11 mouse cellular contexts compared by ENCODE assay signal in the genomic region with DNA sequence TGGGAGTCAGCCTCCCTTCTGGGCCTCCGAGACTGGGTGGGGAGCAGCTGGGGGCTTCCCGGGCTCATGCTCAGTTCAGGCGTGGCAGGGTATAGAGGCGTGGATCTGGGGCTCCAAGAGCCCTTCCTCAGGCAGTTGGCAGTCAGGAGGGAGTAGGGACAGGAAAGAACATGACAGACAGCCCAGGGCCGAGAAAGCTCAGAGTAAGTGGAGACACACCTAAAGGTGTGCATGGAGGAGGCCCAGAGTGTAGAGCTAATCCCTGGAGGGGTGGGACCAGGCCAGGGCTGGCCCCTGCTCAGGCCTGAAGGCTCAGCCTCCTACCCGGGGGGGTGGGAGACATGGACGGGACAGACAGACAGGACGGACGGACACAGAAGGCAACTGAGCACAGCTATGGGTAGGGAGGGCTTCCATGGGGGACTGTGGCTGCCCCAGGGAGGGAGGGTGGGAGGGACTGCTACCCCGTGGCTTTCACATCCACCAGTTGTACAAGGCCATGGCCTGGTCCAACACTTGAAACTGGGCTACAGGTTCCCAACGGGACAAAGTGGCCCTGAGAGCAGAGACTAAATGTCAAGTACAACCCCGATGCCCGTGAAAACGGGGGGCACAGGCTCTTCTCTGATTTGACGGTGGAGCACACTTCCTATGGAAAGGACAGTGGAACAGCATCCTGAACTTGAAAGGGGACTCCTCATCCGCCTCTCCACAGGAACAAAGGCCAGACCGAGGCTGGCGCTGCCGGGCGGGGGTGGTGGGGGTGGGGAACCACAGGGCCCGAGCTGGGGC. TPM values are rescaled to one million over a fixed set of nuclear protein-coding genes. Genes with fewer than 3 reads are reported as not detected.
A peak's percentile ranks its signal among the peaks of the same experiment; 100 is the strongest.
DNase-seq lines count a peak whose midpoint lies in the region; ATAC-seq and TF ChIP-seq lines count a peak whose summit lies in the region.
"Had no signal": no experiment of that assay in that cellular context is flagged by ENCODE, and none has a peak within 500 bp of the region (broad histone marks: within the 10 kb centered on the region; RNA-seq: fewer than 3 reads in every experiment).

No protein-coding gene starts in this region.

- no peak overlapping the region for H3K9ac ChIP-seq in heart, postnatal 0 days (replicated peaks; ENCODE audit: low read depth, low read length)
- H3K9ac ChIP-seq in embryonic facial prominence, embryonic 15.5 days, result no peak overlapping the region
- peak overlapping the region; percentile 49 for H3K9ac ChIP-seq in hindbrain, embryonic 14.5 days
- H3K9ac ChIP-seq in midbrain, embryonic 15.5 days, result peak overlapping the region; percentile 23
- H3K9ac ChIP-seq: liver, embryonic 15.5 days had no signal

- H3K4me2 ChIP-seq in heart, postnatal 0 days (ENCODE audit: low read depth, low read length), result peak overlapping the region; percentile 9
- H3K4me2 ChIP-seq in embryonic facial prominence, embryonic 15.5 days (replicated peaks), result peak overlapping the region; percentile 47
- peak overlapping the region; percentile 17; the same call in 1 of the 2 replicates for H3K4me2 ChIP-seq in hindbrain, embryonic 14.5 days (replicated peaks)
- H3K4me2 ChIP-seq in midbrain, embryonic 15.5 days, result no peak overlapping the region
- H3K4me2 ChIP-seq: liver, embryonic 15.5 days had no signal

- no peaks in the 10 kb centered on the region for H3K27me3 ChIP-seq in heart, postnatal 0 days (ENCODE audit: control insufficient read depth, insufficient read depth, low read length)
- H3K27me3 ChIP-seq in embryonic facial prominence, embryonic 15.5 days, result no peaks in the 10 kb centered on the region
- H3K27me3 ChIP-seq in hindbrain, embryonic 14.5 days (ENCODE audit: control insufficient read depth, insufficient read depth, low read length), result no peaks in the 10 kb centered on the region
- H3K27me3 ChIP-seq in midbrain, embryonic 15.5 days (replicated peaks), result no peaks in the 10 kb centered on the region
- H3K27me3 ChIP-seq: liver, embryonic 15.5 days had no signal

- intact Hi-C loops in gastrocnemius, adult 2 months (cut with DNase I), result no loop called here

- ATAC-seq in heart, postnatal 0 days (ENCODE audit: insufficient read depth, low read depth), result no peak
- ATAC-seq in embryonic facial prominence, embryonic 15.5 days (ENCODE audit: insufficient number of reproducible peaks, low FRiP score, low TSS enrichment, low read depth), result peak; percentile 13; the same call in 1 of the 2 replicates
- no peak for ATAC-seq in hindbrain, embryonic 14.5 days (ENCODE audit: low FRiP score)
- no peak for ATAC-seq in midbrain, embryonic 15.5 days (replicated peaks)

- no peak overlapping the region for H3K27ac ChIP-seq in heart, postnatal 0 days (ENCODE audit: low read depth)
- peak overlapping the region; percentile 79 for H3K27ac ChIP-seq in embryonic facial prominence, embryonic 15.5 days (replicated peaks)
- H3K27ac ChIP-seq in hindbrain, embryonic 14.5 days, result peak overlapping the region; percentile 86
- H3K27ac ChIP-seq in midbrain, embryonic 15.5 days, result peak overlapping the region; percentile 75
- no peak overlapping the region for H3K27ac ChIP-seq in gastrocnemius, adult 2 months
- H3K27ac ChIP-seq: liver, embryonic 15.5 days had no signal

- no peak overlapping the region for H3K4me3 ChIP-seq in heart, postnatal 0 days (ENCODE audit: low read depth, low read length)
- no peak overlapping the region for H3K4me3 ChIP-seq in embryonic facial prominence, embryonic 15.5 days (replicated peaks)
- H3K4me3 ChIP-seq in hindbrain, embryonic 14.5 days (replicated peaks; ENCODE audit: low read length), result no peak overlapping the region
- no peak overlapping the region for H3K4me3 ChIP-seq in midbrain, embryonic 15.5 days
- no peak overlapping the region for H3K4me3 ChIP-seq in gastrocnemius, adult 2 months
- H3K4me3 ChIP-seq: liver, embryonic 15.5 days; myocyte had no signal

- H3K4me1 ChIP-seq in heart, postnatal 0 days (ENCODE audit: control insufficient read depth, insufficient read depth), result 0 out of 2 replicates have a peak, but pooled peaks cover 7% of the 10 kb centered on the region
- H3K4me1 ChIP-seq in embryonic facial prominence, embryonic 15.5 days, result peaks cover 81% of the 10 kb centered on the region
- peaks cover 64% of the 10 kb centered on the region for H3K4me1 ChIP-seq in hindbrain, embryonic 14.5 days (replicated peaks; ENCODE audit: control insufficient read depth, insufficient read depth, low read length)
- peaks cover 69% of the 10 kb centered on the region for H3K4me1 ChIP-seq in midbrain, embryonic 15.5 days
- H3K4me1 ChIP-seq: liver, embryonic 15.5 days had no signal

- no peaks in the 10 kb centered on the region for H3K9me3 ChIP-seq in heart, postnatal 0 days (replicated peaks; ENCODE audit: control insufficient read depth, low read length)
- H3K9me3 ChIP-seq in embryonic facial prominence, embryonic 15.5 days (replicated peaks), result no peaks in the 10 kb centered on the region
- no peaks in the 10 kb centered on the region for H3K9me3 ChIP-seq in hindbrain, embryonic 14.5 days (ENCODE audit: control insufficient read depth, low read length)
- H3K9me3 ChIP-seq in midbrain, embryonic 15.5 days, result no peaks in the 10 kb centered on the region
- H3K9me3 ChIP-seq: liver, embryonic 15.5 days had no signal

- DNase-seq in heart, postnatal 0 days (ENCODE audit: low spot score), result no peak
- no peak for DNase-seq in heart, adult 9 months (ENCODE audit: low spot score in 2 of 2)
- no peak for DNase-seq in hindbrain, embryonic 14.5 days (ENCODE audit: low spot score)
- DNase-seq in thymus, postnatal 25 days, result no peak
- DNase-seq in layer of hippocampus, postnatal 14 days (ENCODE audit: low spot score in 2 of 2), result no peak
- DNase-seq in gastrocnemius, adult 2 months, result no peak
- DNase-seq: kidney, postnatal 10 days had no signal

- TF ChIP-seq CTCF in heart, postnatal 0 days (IDR thresholded peaks at IDR 0.05; ENCODE audit: low read depth), result no peak
- no peak for TF ChIP-seq CTCF in gastrocnemius, adult 2 months (IDR thresholded peaks at IDR 0.05)

- TF ChIP-seq EP300 in heart, postnatal 0 days (IDR thresholded peaks at IDR 0.05; ENCODE audit: low read depth), result no peak

- H3K36me3 ChIP-seq in heart, postnatal 0 days (replicated peaks; ENCODE audit: control insufficient read depth, insufficient read depth, low read length), result no peaks in the 10 kb centered on the region
- no peaks in the 10 kb centered on the region for H3K36me3 ChIP-seq in embryonic facial prominence, embryonic 15.5 days
- H3K36me3 ChIP-seq in hindbrain, embryonic 14.5 days (replicated peaks; ENCODE audit: control insufficient read depth, insufficient read depth), result no peaks in the 10 kb centered on the region
- no peaks in the 10 kb centered on the region for H3K36me3 ChIP-seq in midbrain, embryonic 15.5 days (replicated peaks)
- H3K36me3 ChIP-seq: liver, embryonic 15.5 days had no signal

- WGBS in heart, postnatal 0 days, result 71% methylated on average over 21 of the region's 21 CpGs
- 52% methylated on average over 21 of the region's 21 CpGs for WGBS in embryonic facial prominence, embryonic 15.5 days
- 53% methylated on average over 21 of the region's 21 CpGs for WGBS in hindbrain, embryonic 14.5 days
- 67% methylated on average over 21 of the region's 21 CpGs for WGBS in midbrain, embryonic 15.5 days

RNA-seq across cellular contexts. Expression of a gene that starts 40.6 kb away (rescaled TPM):
- total RNA-seq in heart, postnatal 0 days (2014; rRNA removed; ENCODE audit: low replicate concordance), result 4.3 and 8.2 TPM in 2 replicates
- polyA plus RNA-seq in heart, postnatal 0 days (2015; fragmentation: Nextera tagmentation; extraction: Ambion mirVana), result 1.5 and 1.7 TPM in 2 replicates
- 3.4 and 4.2 TPM in 2 replicates for polyA plus RNA-seq in embryonic facial prominence, embryonic 15.5 days (2015; fragmentation: Nextera tagmentation; extraction: Ambion mirVana)
- polyA plus RNA-seq in hindbrain, embryonic 14.5 days (2014; fragmentation: Nextera tagmentation; extraction: Ambion mirVana), result 4.4 and 5.6 TPM in 2 replicates
- polyA plus RNA-seq in midbrain, embryonic 15.5 days (2015; fragmentation: Nextera tagmentation; extraction: Ambion mirVana), result 2.4 and 3.7 TPM in 2 replicates
- 10 to 100 TPM; 28.1 to 32.0 TPM for total RNA-seq in layer of hippocampus, postnatal 14 days (2021)
- 100 to 1,000 TPM in 1 of 2 experiments, 10 to 100 TPM in 1; 92.4 to 148 TPM for total RNA-seq in gastrocnemius, adult 2 months (2021)

RNA-seq across cellular contexts. Expression of a gene that starts 40.9 kb away (rescaled TPM):
- total RNA-seq in heart, postnatal 0 days (2014; rRNA removed; ENCODE audit: low replicate concordance), result 54.8 and 61.3 TPM in 2 replicates
- polyA plus RNA-seq in heart, postnatal 0 days (2015; fragmentation: Nextera tagmentation; extraction: Ambion mirVana), result 54.5 and 56.2 TPM in 2 replicates
- polyA plus RNA-seq in embryonic facial prominence, embryonic 15.5 days (2015; fragmentation: Nextera tagmentation; extraction: Ambion mirVana), result 85.5 and 86.0 TPM in 2 replicates
- 86.7 and 89.8 TPM in 2 replicates for polyA plus RNA-seq in hindbrain, embryonic 14.5 days (2014; fragmentation: Nextera tagmentation; extraction: Ambion mirVana)
- 88.0 and 95.0 TPM in 2 replicates for polyA plus RNA-seq in midbrain, embryonic 15.5 days (2015; fragmentation: Nextera tagmentation; extraction: Ambion mirVana)
- 100 to 1,000 TPM; 113 to 116 TPM for total RNA-seq in layer of hippocampus, postnatal 14 days (2021)
- total RNA-seq in gastrocnemius, adult 2 months (2021), result 100 to 1,000 TPM; 100 to 106 TPM

RNA-seq across cellular contexts. Expression of a gene that starts 55.2 kb away (rescaled TPM):
- 44.7 and 56.2 TPM in 2 replicates for total RNA-seq in heart, postnatal 0 days (2014; rRNA removed; ENCODE audit: low replicate concordance)
- 6.9 and 7.8 TPM in 2 replicates for polyA plus RNA-seq in heart, postnatal 0 days (2015; fragmentation: Nextera tagmentation; extraction: Ambion mirVana)
- 4.6 and 5.1 TPM in 2 replicates for polyA plus RNA-seq in embryonic facial prominence, embryonic 15.5 days (2015; fragmentation: Nextera tagmentation; extraction: Ambion mirVana)
- 13.9 and 16.5 TPM in 2 replicates for polyA plus RNA-seq in hindbrain, embryonic 14.5 days (2014; fragmentation: Nextera tagmentation; extraction: Ambion mirVana)
- 15.3 and 15.8 TPM in 2 replicates for polyA plus RNA-seq in midbrain, embryonic 15.5 days (2015; fragmentation: Nextera tagmentation; extraction: Ambion mirVana)
- 10 to 100 TPM; 55.9 to 57.4 TPM for total RNA-seq in layer of hippocampus, postnatal 14 days (2021)
- total RNA-seq in gastrocnemius, adult 2 months (2021), result 10 to 100 TPM; 30.1 to 33.4 TPM

Comparison
In these comparisons a context has a peak if more than half of its experiments do, and no peak if none do; other contexts are left out.
1. H3K27ac ChIP-seq: peak in embryonic facial prominence, embryonic 15.5 days (single experiment), hindbrain, embryonic 14.5 days (single experiment) and midbrain, embryonic 15.5 days (single experiment); none in heart, postnatal 0 days (single experiment) and gastrocnemius, adult 2 months (single experiment).
2. H3K9ac ChIP-seq: peak in hindbrain, embryonic 14.5 days (single experiment) and midbrain, embryonic 15.5 days (single experiment); none in heart, postnatal 0 days (single experiment) and embryonic facial prominence, embryonic 15.5 days (single experiment).